Mouse (Mus musculus): ENCODE measurements around the gene 9330182L06Rik.

9330182L06Rik gene

DNA sequence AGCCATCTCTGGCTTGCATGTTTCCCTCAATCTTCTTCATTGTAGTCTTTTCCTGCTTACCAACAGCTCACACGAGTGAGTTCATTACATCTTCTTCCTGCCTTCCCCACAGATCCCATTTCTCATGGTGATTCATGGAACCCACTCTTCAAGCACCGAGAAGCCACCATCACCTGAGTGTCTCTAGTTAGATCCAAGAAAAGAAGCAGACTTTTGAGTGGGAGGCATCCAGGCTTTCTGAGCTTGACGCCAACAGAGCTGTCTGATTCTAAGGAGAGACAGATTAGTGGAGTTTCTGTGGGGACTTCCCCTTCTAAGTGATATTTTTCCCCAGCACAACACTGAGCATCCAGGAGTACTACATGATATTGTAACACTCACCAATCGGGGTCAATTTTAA is 259.6 kb downstream of the 9330182L06Rik start:
- no peak for DNase-seq (ENCODE audit: low read depth, low spot score)
